In genomic region chrX:50602461-50602875, GRCm38 (mm10) we compare ENCODE assay signal across 8 mouse cellular contexts.
DNase-seq lines count a peak whose midpoint lies in the region; ATAC-seq and TF ChIP-seq lines count a peak whose summit lies in the region.
"Not testable (repeated sequence)": the region's sequence is repeated elsewhere in the genome, so short reads cannot be mapped to it uniquely, and the experiment has no call there.

No protein-coding gene starts in this region.

- in situ Hi-C loops in Patski (cut with MboI; ENCODE audit: low pct_unique_long_range_greater_than_20kb): not testable (repeated sequence)

- H3K9ac ChIP-seq in embryonic facial prominence, embryonic 13.5 days; heart, adult 2 months (ENCODE audit: low read depth, low read length); lung, embryonic 14.5 days; midbrain, postnatal 0 days (replicated peaks; ENCODE audit: low read length, poor library complexity, severe bottlenecking): not testable (repeated sequence)
- 0 out of 2 replicates have a peak overlapping the region, but pooled peaks have one; percentile 4 for H3K9ac ChIP-seq in hindbrain, embryonic 15.5 days

- H3K4me3 ChIP-seq in embryonic facial prominence, embryonic 13.5 days: peak overlapping the region; percentile 29
- H3K4me3 ChIP-seq in heart, adult 2 months: peak overlapping the region; percentile 45
- H3K4me3 ChIP-seq in hindbrain, embryonic 15.5 days: peak overlapping the region; percentile 27
- H3K4me3 ChIP-seq in left cerebral cortex, adult 2 months: peak overlapping the region; percentile 39
- H3K4me3 ChIP-seq in lung, embryonic 14.5 days (ENCODE audit: low read depth, low read length): 0 out of 2 replicates have a peak overlapping the region, but pooled peaks have one; percentile 6
- H3K4me3 ChIP-seq in midbrain, postnatal 0 days (ENCODE audit: low read depth, low read length): not testable (repeated sequence)

- peak; percentile 41 for TF ChIP-seq CTCF in Patski (IDR thresholded peaks at IDR 0.05)
- TF ChIP-seq CTCF in heart, adult 2 months (IDR thresholded peaks at IDR 0.05): peak; percentile 45
- peak; percentile 35 for TF ChIP-seq CTCF in left cerebral cortex, adult 2 months (IDR thresholded peaks at IDR 0.05)
- peak; percentile 37; the same call in 1 of the 2 replicates for TF ChIP-seq CTCF in lung, embryonic 14.5 days (IDR thresholded peaks at IDR 0.05; ENCODE audit: low read depth)
- peak; percentile 47 for TF ChIP-seq CTCF in midbrain, postnatal 0 days (IDR thresholded peaks at IDR 0.05)

- not testable (repeated sequence) for TF ChIP-seq POLR2A in heart, adult 2 months (IDR thresholded peaks at IDR 0.05; ENCODE audit: insufficient read depth, low read depth, low read length)

- H3K27me3 ChIP-seq in Patski; embryonic facial prominence, embryonic 13.5 days; heart, adult 2 months (ENCODE audit: control insufficient read depth, insufficient read depth, low read length); hindbrain, embryonic 15.5 days; lung, embryonic 14.5 days (ENCODE audit: insufficient read depth, low read length); midbrain, postnatal 0 days (ENCODE audit: insufficient read depth, low read length): not testable (repeated sequence)

- not testable (repeated sequence) for H3K79me2 ChIP-seq in heart, adult 2 months (replicated peaks; ENCODE audit: control insufficient read depth, insufficient read depth, low read length)

- peak overlapping the region; percentile 36 for H3K4me2 ChIP-seq in embryonic facial prominence, embryonic 13.5 days
- H3K4me2 ChIP-seq in hindbrain, embryonic 15.5 days: peak overlapping the region; percentile 46
- peak overlapping the region; percentile 27; the same call in 1 of the 2 replicates for H3K4me2 ChIP-seq in lung, embryonic 14.5 days
- not testable (repeated sequence) for H3K4me2 ChIP-seq in midbrain, postnatal 0 days (ENCODE audit: low read depth, low read length, poor library complexity, severe bottlenecking)

- ATAC-seq in Patski: peak; percentile 13
- ATAC-seq in embryonic facial prominence, embryonic 13.5 days (ENCODE audit: insufficient number of reproducible peaks, insufficient read depth, low FRiP score, low TSS enrichment, low read depth); hindbrain, embryonic 15.5 days (ENCODE audit: low FRiP score, low read depth); midbrain, postnatal 0 days (ENCODE audit: low FRiP score): not testable (repeated sequence)
- peak; percentile 36; the same call in 1 of the 2 replicates for ATAC-seq in lung, embryonic 14.5 days (ENCODE audit: insufficient read depth)

- intact Hi-C loops in heart, adult 2 months (cut with DNase I); left cerebral cortex, adult 2 months (cut with DNase I): not testable (repeated sequence)

- not testable (repeated sequence) for H3K9me3 ChIP-seq in embryonic facial prominence, embryonic 13.5 days; hindbrain, embryonic 15.5 days; lung, embryonic 14.5 days (ENCODE audit: low read depth, low read length); midbrain, postnatal 0 days (ENCODE audit: low read length)

- peaks cover 22% of the 10 kb centered on the region for H3K36me3 ChIP-seq in embryonic facial prominence, embryonic 13.5 days
- H3K36me3 ChIP-seq in heart, adult 2 months (ENCODE audit: control insufficient read depth, insufficient read depth, low read length); hindbrain, embryonic 15.5 days; lung, embryonic 14.5 days (ENCODE audit: insufficient read depth); midbrain, postnatal 0 days (ENCODE audit: insufficient read depth, low read length): not testable (repeated sequence)

- H3K27ac ChIP-seq in embryonic facial prominence, embryonic 13.5 days; lung, embryonic 14.5 days (ENCODE audit: low read depth): not testable (repeated sequence)
- peak overlapping the region; percentile 75 for H3K27ac ChIP-seq in heart, adult 2 months
- H3K27ac ChIP-seq in hindbrain, embryonic 15.5 days (replicated peaks): peak overlapping the region; percentile 68
- peak overlapping the region; percentile 92 for H3K27ac ChIP-seq in left cerebral cortex, adult 2 months
- peak overlapping the region; percentile 62; the same call in 1 of the 2 replicates for H3K27ac ChIP-seq in midbrain, postnatal 0 days (ENCODE audit: low read depth, low read length)

- not testable (repeated sequence) for TF ChIP-seq EP300 in heart, adult 2 months (IDR thresholded peaks at IDR 0.05; ENCODE audit: insufficient read depth, low read depth, low read length)

- WGBS in embryonic facial prominence, embryonic 13.5 days: 64% methylated on average over 9 of the region's 9 CpGs
- WGBS in heart, adult 2 months: 72% methylated on average over 9 of the region's 9 CpGs
- WGBS in hindbrain, embryonic 15.5 days: 71% methylated on average over 9 of the region's 9 CpGs
- WGBS in lung, embryonic 14.5 days: 70% methylated on average over 9 of the region's 9 CpGs
- 74% methylated on average over 9 of the region's 9 CpGs for WGBS in midbrain, postnatal 0 days

- POLR2A ChIA-PET in Patski (lab: Charles Lee): not testable (repeated sequence)

- CTCF ChIA-PET in Patski (lab: Charles Lee): not testable (repeated sequence)

- H3K4me1 ChIP-seq in embryonic facial prominence, embryonic 13.5 days; heart, adult 2 months (ENCODE audit: control insufficient read depth, insufficient read depth, low read length); hindbrain, embryonic 15.5 days (replicated peaks); lung, embryonic 14.5 days (ENCODE audit: insufficient read depth); midbrain, postnatal 0 days (ENCODE audit: insufficient read depth, low read length): not testable (repeated sequence)

- not testable (repeated sequence) for DNase-seq in Patski (ENCODE audit: low read depth, low spot score); lung, embryonic 14.5 days; midbrain, postnatal 0 days (ENCODE audit: low spot score)
- DNase-seq in heart, adult 2 months: peak in 1 of 2 experiments; percentile 78
- peak in 1 of 2 experiments; percentile 54 for DNase-seq in left cerebral cortex, adult 2 months (ENCODE audit: extremely low spot score in 1 of 2, low spot score in 2 of 2)
- DNase-seq in thymus, postnatal 0 days (ENCODE audit: low spot score): peak; percentile 39
